In genomic region chr1:189727884-189728783, GRCm38 (mm10) we compare ENCODE assay signal across 8 mouse cellular contexts. TPM values are rescaled to one million over a fixed set of nuclear protein-coding genes. Genes with fewer than 3 reads are reported as not detected.
DNase-seq lines count a peak whose midpoint lies in the region; ATAC-seq lines count a peak whose summit lies in the region.

TSS of gene Ptpn14 (plus strand) at chr1:189728268.

- WGBS in forebrain, embryonic 13.5 days = under 1% methylated on average over 76 of the region's 98 CpGs

- peak within 1 kb of the TSS; percentile 74 for H3K4me2 ChIP-seq in forebrain, embryonic 13.5 days

- no peaks in the 10 kb centered on the region for H3K36me3 ChIP-seq in forebrain, embryonic 13.5 days (ENCODE audit: poor library complexity, severe bottlenecking)

- H3K27me3 ChIP-seq in forebrain, embryonic 13.5 days = peaks cover 68% of the 10 kb centered on the region

- intact Hi-C loops in heart, postnatal 25 days (cut with DNase I) = loop anchor here (1.0 to 5.0 kb wide), 2 partner anchors 90 to 139 kb away; no protein-coding TSS in a partner anchor

- H3K4me3 ChIP-seq in forebrain, embryonic 13.5 days = peak within 1 kb of the TSS; percentile 50

- H3K4me1 ChIP-seq in forebrain, embryonic 13.5 days = peaks cover 17% of the 10 kb centered on the region

- ATAC-seq in forebrain, embryonic 13.5 days = peak; percentile 88

- H3K9me3 ChIP-seq in forebrain, embryonic 13.5 days (replicated peaks) = peaks cover 3% of the 10 kb centered on the region; the same call in 1 of the 2 replicates

- no peak within 1 kb of the TSS for H3K27ac ChIP-seq in forebrain, embryonic 13.5 days

- DNase-seq in 3134 (ENCODE audit: extremely low read depth, insufficient read length, low spot score) = peak; percentile 98
- DNase-seq in adipocyte (ENCODE audit: low spot score) = peak; percentile 82
- DNase-seq in heart, postnatal 25 days (ENCODE audit: low spot score) = peak; percentile 80
- peak; percentile 29 for DNase-seq in layer of hippocampus, adult 9-11 months
- peak; percentile 92 for DNase-seq in lung, postnatal 10 days
- peak; percentile 21 to 31 for DNase-seq in right cerebral cortex, adult 2 months (ENCODE audit: low spot score in 2 of 2)
- DNase-seq in urinary bladder, postnatal 4 days (ENCODE audit: low spot score in 2 of 2) = peak; percentile 86 to 89

- peak within 1 kb of the TSS; percentile 65 for H3K9ac ChIP-seq in forebrain, embryonic 13.5 days

RNA-seq across cellular contexts. Expression of gene Ptpn14, which starts in this region (rescaled TPM):
- 1.2 and 1.3 TPM in 2 replicates for polyA plus RNA-seq in forebrain, embryonic 13.5 days (2015; fragmentation: Nextera tagmentation; extraction: Ambion mirVana)
- total RNA-seq in heart, postnatal 25 days (2021) = 10 to 100 TPM; 29.4 to 30.9 TPM

Comparison
In these comparisons a context has a peak if more than half of its experiments do, and no peak if none do; other contexts are left out.
1. DNase-seq: peak in every context shown above with its lines; median percentile 98 in 3134; 92 in lung, postnatal 10 days; 88 in urinary bladder, postnatal 4 days; 82 in adipocyte; 80 in heart, postnatal 25 days; 29 in layer of hippocampus, adult 9-11 months; 26 in right cerebral cortex, adult 2 months.